Mouse (Mus musculus) CH12.LX (cell line): ENCODE measurements around the gene Drg1.

Experiments
- CHD2 ChIP-seq: IDR thresholded peaks from 2 replicates; pipeline ENCODE4 v1.6.1; 2011; ENCODE audit warnings: low read length, improper control_type of control experiment
- CTCF ChIP-seq, 2 experiments: IDR thresholded peaks in 1 of 2; conservative IDR thresholded peaks in 1 of 2; 2 replicates each; pipeline ENCODE4 v1.5.1; 2011 to 2012; ENCODE audit warnings: low read depth in 2 of 2, low read length in 2 of 2, improper control_type of control experiment in 1 of 2, inconsistent platforms in 1 of 2, mild to moderate bottlenecking in 1 of 2, moderate library complexity in 1 of 2
- EP300 ChIP-seq: IDR thresholded peaks from 2 replicates; pipeline ENCODE4 v1.6.1; 2011; ENCODE audit warnings: low read length, improper control_type of control experiment
- MAZ ChIP-seq: IDR thresholded peaks from 2 replicates; pipeline ENCODE4 v1.6.1; 2012; ENCODE audit warnings: low read depth, mild to moderate bottlenecking, inconsistent platforms, low read length, improper control_type of control experiment, moderate library complexity
- MEF2A ChIP-seq: IDR thresholded peaks from 2 replicates; pipeline ENCODE4 v1.6.1; 2014; ENCODE audit warnings: low read depth, mild to moderate bottlenecking, inconsistent platforms, low read length, improper control_type of control experiment, borderline replicate concordance
- PAX5 ChIP-seq: IDR thresholded peaks from 2 replicates; pipeline ENCODE4 v1.6.1; 2012; ENCODE audit warnings: low read length, inconsistent platforms, mixed read lengths
- POLR2A ChIP-seq: IDR thresholded peaks from 2 replicates; pipeline ENCODE4 v1.6.1; 2011; ENCODE audit warnings: low read depth, mild to moderate bottlenecking, improper control_type of control experiment, low read length
- TBP ChIP-seq: conservative IDR thresholded peaks from 2 replicates; pipeline ENCODE4 v1.6.1; 2011; ENCODE audit warnings: low read depth, low read length, improper control_type of control experiment
- UBTF ChIP-seq: IDR thresholded peaks from 2 replicates; pipeline ENCODE4 v1.6.1; 2012; ENCODE audit warnings: low read depth, mild to moderate bottlenecking, inconsistent platforms, low read length, improper control_type of control experiment, moderate library complexity
- USF2 ChIP-seq: conservative IDR thresholded peaks from 2 replicates; pipeline ENCODE4 v1.6.1; 2011; ENCODE audit warnings: low read depth, low read length, improper control_type of control experiment

GRCm38 (mm10) chr11:3298813-3299185, 32.6 kb upstream of the Drg1 start:
- TF ChIP-seq USF2 (no peak), CTCF (conservative IDR thresholded peaks at IDR 0.05 in 1 of 2, IDR thresholded peaks at IDR 0.05 in 1 of 2; ENCODE audit: low read depth in 2 of 2, low read length in 2 of 2) (no peak), MEF2A (no peak), EP300 (no peak), MAZ (no peak), CHD2 (no peak), TBP (no peak), UBTF (no peak), POLR2A (no peak), PAX5 (no peak)
